Mouse (Mus musculus) megakaryocyte-erythroid progenitor cell, adult 5 weeks (primary cell): Measurements from ENCODE around the gene Slc8a1. TPM values are rescaled to one million over a fixed set of nuclear protein-coding genes. Genes with fewer than 3 reads are reported as not detected.

Source experiments
- polyA plus RNA-seq: library from polyadenylated mRNA; stranded (reverse); fragments of >175 nt; gene quantifications from 2 replicates; pipeline ENCODE4 v1.2.3, GENCODE M21; 2012

Slc8a1 gene
- polyA plus RNA-seq: 0.89 and 1.4 TPM in 2 replicates

DNA sequence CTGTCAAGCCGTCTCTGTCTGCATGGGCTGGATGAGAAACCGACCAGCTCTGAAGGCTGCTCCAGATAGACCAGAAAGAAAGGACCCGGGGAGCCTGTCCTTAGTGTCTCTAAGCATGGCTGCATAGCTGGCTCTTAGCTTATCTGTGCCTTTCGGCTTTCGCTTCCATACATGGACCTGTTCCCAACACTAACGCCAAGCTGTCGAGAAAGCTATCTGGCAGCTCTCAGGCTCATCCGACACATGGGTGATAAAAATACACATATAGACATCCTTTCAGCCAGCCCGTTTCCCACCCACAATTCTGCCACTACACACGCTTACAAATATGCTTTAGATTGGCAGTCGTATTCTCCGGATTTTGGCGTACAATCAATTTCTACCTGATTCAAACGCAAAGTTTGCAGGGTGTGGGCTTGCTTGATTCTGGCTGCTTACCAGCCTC, at the start of gene Slc8a1:
Gene Slc8a1 (minus strand): TSS at position 67 of the 445 bp plus-strand sequence.

DNA sequence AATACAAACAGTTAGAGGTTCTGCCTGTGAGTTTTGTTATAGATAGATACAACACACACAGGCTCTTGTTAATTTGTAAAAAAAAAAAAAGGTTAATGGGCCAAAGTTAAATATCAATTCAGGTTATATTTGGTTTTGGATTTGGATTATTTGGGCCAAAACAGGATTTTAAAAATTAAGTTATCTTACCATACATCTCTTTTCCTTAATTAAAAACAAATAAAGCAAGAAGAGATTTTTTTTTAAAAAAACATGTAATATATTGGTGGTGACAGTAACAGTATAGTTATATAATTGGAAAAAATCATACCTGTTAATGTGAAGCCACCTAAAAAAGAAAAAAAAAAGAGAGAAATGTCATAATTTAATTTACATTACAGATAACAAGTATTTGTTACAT, 296.7 kb downstream of the Slc8a1 start, which contains the start of gene Gm11096:
Gene Gm11096 (plus strand): TSS at position 301 of the 400 bp plus-strand sequence.

